Mouse (Mus musculus): ENCODE data around the gene Appl2. TPM values are rescaled to one million over a fixed set of nuclear protein-coding genes. Genes with fewer than 3 reads are reported as not detected.

Gene Appl2
- polyA plus RNA-seq, 1 experiment, result 11.6 TPM

DNA sequence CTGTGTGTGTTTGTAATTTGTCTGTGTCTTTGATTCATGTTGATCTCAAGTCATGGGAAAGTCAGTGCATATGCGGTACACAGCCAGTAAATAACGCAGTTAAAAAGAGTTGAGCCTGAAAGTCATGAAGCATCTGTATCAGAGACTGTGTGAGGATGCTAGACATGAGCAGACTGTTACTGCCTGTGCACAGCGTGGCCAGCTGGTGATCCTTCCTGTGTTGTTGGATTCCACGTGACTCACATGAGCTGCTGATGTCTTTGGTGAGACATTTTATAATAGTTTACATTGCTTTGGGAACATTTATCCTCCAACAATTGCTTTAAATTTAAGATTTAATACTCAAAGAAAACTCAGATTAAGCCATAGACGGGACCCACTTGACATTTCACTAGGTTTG lies 54.0 kb downstream of the Appl2 start:
- no peak for TF ChIP-seq E2F4 (IDR thresholded peaks at IDR 0.05; ENCODE audit: insufficient read depth)
- no peak for TF ChIP-seq REST (IDR thresholded peaks at IDR 0.05; ENCODE audit: insufficient read depth, insufficient read length)
- TF ChIP-seq TCF12 (IDR thresholded peaks at IDR 0.05; ENCODE audit: insufficient read depth, poor library complexity, severe bottlenecking), result no peak
- TF ChIP-seq SRF (IDR thresholded peaks at IDR 0.05; ENCODE audit: control insufficient read depth, insufficient read length, low read depth), result no peak
- TF ChIP-seq POLR2A (IDR thresholded peaks at IDR 0.05; ENCODE audit: insufficient read length, low read depth), result no peak
- no peak for TF ChIP-seq MAX (IDR thresholded peaks at IDR 0.05; ENCODE audit: low read depth)
- no peak for TF ChIP-seq POLR2AphosphoS2 (IDR thresholded peaks at IDR 0.05; ENCODE audit: insufficient read length, low read depth)
- TF ChIP-seq MYOG (IDR thresholded peaks at IDR 0.05; ENCODE audit: control insufficient read depth in 1 of 3, insufficient read depth in 1 of 3, insufficient read length in 2 of 3, low read depth in 2 of 3), result no peak
- TF ChIP-seq TCF3 (IDR thresholded peaks at IDR 0.05; ENCODE audit: insufficient read length, low read depth), result no peak
- Histone ChIP-seq H3K27me3 (ENCODE audit: control insufficient read depth, insufficient read depth, insufficient read length) (no peaks in the 10 kb centered on the region), H3K36me3 (ENCODE audit: control insufficient read depth, insufficient read depth) (peaks cover 84% of the 10 kb centered on the region), H3K79me2 (ENCODE audit: control insufficient read depth, insufficient read depth) (no peaks in the 10 kb centered on the region), H3ac (ENCODE audit: control insufficient read depth, insufficient read length) (no peak overlapping the region), H3K4me2 (ENCODE audit: low read depth) (no peak overlapping the region), H3K4me3 (no peak overlapping the region)

DNA sequence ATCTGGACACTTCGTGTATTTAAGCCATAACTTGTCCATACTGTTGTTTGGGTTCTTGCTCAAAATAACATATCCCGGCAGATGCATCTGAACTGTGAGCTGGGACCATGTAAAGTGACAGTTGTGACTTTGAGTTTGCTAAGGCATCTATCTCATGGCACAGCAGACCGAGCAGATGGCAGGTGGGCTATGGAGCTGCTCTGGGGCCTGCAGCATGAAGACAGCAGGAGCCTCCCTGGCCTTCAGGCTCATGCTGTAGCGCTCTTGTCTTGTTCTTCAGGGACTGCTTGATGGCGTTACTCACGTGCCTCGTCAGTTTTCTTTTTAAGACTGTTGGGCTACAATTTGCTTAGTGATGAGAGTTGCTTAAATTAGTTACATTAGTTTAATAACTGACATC lies 55.9 kb downstream of the Appl2 start:
- Histone ChIP-seq H3K4me3 (no peak overlapping the region), H3K79me2 (ENCODE audit: control insufficient read depth, insufficient read depth) (no peaks in the 10 kb centered on the region), H3ac (ENCODE audit: control insufficient read depth, insufficient read length) (no peak overlapping the region), H3K27me3 (ENCODE audit: control insufficient read depth, insufficient read depth, insufficient read length) (no peaks in the 10 kb centered on the region), H3K4me2 (ENCODE audit: low read depth) (no peak overlapping the region), H3K36me3 (ENCODE audit: control insufficient read depth, insufficient read depth) (peaks cover 87% of the 10 kb centered on the region)
- TF ChIP-seq TCF3 (IDR thresholded peaks at IDR 0.05; ENCODE audit: insufficient read length, low read depth) (no peak), SRF (IDR thresholded peaks at IDR 0.05; ENCODE audit: control insufficient read depth, insufficient read length, low read depth) (no peak), MYOD1 (IDR thresholded peaks at IDR 0.05; ENCODE audit: control insufficient read depth in 1 of 3, insufficient read length in 2 of 3, low read depth in 2 of 3) (no peak), E2F4 (IDR thresholded peaks at IDR 0.05; ENCODE audit: insufficient read depth) (no peak), POLR2A (IDR thresholded peaks at IDR 0.05; ENCODE audit: insufficient read length, low read depth) (no peak)

DNA sequence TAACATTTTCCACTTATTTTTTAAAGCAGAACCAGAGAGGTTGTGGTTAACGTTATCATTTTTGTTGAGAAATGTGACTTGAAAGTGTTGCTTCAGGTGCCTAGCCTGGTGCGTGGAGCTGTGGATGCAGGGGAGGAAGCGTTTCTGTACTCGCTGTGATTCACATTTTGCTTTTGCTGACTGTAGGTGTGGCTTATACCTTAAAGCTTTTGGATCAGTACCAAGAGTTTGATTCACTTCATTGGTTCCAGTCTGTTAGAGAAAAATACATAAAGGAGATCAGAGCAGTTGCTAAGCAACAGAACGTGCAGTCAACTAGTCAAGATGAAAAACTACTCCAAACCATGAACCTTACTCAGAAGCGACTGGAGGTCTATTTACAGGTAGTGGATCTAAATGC lies 57.7 kb downstream of the Appl2 start:
- TF ChIP-seq MYOD1 (IDR thresholded peaks at IDR 0.05; ENCODE audit: control insufficient read depth in 1 of 3, insufficient read length in 2 of 3, low read depth in 2 of 3) (no peak), MAX (IDR thresholded peaks at IDR 0.05; ENCODE audit: low read depth) (no peak)
- no peak overlapping the region for H3K4me2 ChIP-seq (ENCODE audit: low read depth)
- H3K36me3 ChIP-seq (ENCODE audit: control insufficient read depth, insufficient read depth), result peaks cover 84% of the 10 kb centered on the region
- no peak overlapping the region for H3K4me3 ChIP-seq
- H3ac ChIP-seq (ENCODE audit: control insufficient read depth, insufficient read length), result no peak overlapping the region
- no peaks in the 10 kb centered on the region for H3K79me2 ChIP-seq (ENCODE audit: control insufficient read depth, insufficient read depth)
- H3K27me3 ChIP-seq (ENCODE audit: control insufficient read depth, insufficient read depth, insufficient read length), result no peaks in the 10 kb centered on the region

DNA sequence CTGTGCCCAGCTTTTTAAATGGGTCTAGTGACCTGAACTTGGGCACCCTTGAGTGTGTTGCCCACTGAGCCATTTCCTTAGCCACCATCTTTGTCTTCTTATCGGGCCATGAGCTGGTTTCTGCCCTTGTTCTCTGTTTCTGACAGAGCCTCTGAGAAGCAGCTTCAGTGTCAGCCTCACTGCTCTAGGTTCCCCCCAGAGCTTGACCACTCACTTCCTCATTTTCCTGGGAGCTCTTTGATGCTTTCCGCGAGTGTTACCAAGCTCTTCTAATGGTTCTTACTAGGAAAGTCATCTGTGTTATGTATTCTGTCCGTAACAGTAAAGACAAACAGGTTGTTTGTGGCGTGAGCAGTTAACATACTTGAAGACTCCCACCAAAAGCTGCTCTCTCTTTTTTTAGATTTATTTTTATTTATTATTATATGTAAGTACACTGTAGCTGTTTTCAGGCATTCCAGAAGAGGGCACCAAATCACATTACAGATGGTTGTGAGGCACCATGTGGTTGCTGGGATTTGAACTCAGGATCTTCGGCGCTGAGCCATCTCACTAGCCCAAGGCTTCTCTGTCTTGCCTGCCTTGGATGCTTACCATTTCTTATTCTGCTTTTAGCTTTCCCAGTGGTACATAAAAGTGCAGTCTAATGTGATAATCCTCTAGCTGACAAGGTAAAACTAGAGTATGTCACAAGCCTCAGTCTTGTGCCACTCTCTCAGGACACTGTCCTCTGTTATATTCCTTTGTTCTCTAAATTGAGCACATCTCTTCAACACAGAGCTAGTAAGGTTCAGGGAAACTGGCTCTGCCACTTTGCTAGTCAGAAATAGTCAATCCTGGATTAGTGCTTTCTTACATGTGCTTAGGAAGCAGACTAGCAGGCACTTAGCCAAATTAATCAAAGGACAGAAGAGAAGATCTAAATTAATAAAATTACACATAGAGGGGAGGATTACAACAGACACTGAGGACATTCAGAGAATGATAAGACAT lies 82.8 kb downstream of the Appl2 start:
- no peak overlapping the region for H3K4me2 ChIP-seq (ENCODE audit: low read depth)
- peaks cover 70% of the 10 kb centered on the region for H3K36me3 ChIP-seq (ENCODE audit: control insufficient read depth, insufficient read depth)
- H3K4me3 ChIP-seq, result no peak overlapping the region
- H3ac ChIP-seq (ENCODE audit: control insufficient read depth, insufficient read length), result no peak overlapping the region
- H3K79me2 ChIP-seq (ENCODE audit: control insufficient read depth, insufficient read depth), result no peaks in the 10 kb centered on the region
- TF ChIP-seq TCF3 (IDR thresholded peaks at IDR 0.05; ENCODE audit: insufficient read length, low read depth) (no peak), MYOG (IDR thresholded peaks at IDR 0.05; ENCODE audit: control insufficient read depth in 1 of 3, insufficient read depth in 1 of 3, insufficient read length in 2 of 3, low read depth in 2 of 3) (no peak), MYOD1 (IDR thresholded peaks at IDR 0.05; ENCODE audit: control insufficient read depth in 1 of 3, insufficient read length in 2 of 3, low read depth in 2 of 3) (no peak), TCF12 (IDR thresholded peaks at IDR 0.05; ENCODE audit: insufficient read depth, poor library complexity, severe bottlenecking) (no peak), MAX (IDR thresholded peaks at IDR 0.05; ENCODE audit: low read depth) (no peak), E2F4 (IDR thresholded peaks at IDR 0.05; ENCODE audit: insufficient read depth) (no peak), USF1 (IDR thresholded peaks at IDR 0.05; ENCODE audit: low read depth) (no peak), POLR2A (IDR thresholded peaks at IDR 0.05; ENCODE audit: insufficient read length, low read depth) (no peak), REST (IDR thresholded peaks at IDR 0.05; ENCODE audit: insufficient read depth, insufficient read length) (no peak), CEBPB (IDR thresholded peaks at IDR 0.05; ENCODE audit: insufficient read depth, poor library complexity, severe bottlenecking) (no peak), SRF (IDR thresholded peaks at IDR 0.05; ENCODE audit: control insufficient read depth, insufficient read length, low read depth) (no peak)
- no peaks in the 10 kb centered on the region for H3K27me3 ChIP-seq (ENCODE audit: control insufficient read depth, insufficient read depth, insufficient read length)

DNA sequence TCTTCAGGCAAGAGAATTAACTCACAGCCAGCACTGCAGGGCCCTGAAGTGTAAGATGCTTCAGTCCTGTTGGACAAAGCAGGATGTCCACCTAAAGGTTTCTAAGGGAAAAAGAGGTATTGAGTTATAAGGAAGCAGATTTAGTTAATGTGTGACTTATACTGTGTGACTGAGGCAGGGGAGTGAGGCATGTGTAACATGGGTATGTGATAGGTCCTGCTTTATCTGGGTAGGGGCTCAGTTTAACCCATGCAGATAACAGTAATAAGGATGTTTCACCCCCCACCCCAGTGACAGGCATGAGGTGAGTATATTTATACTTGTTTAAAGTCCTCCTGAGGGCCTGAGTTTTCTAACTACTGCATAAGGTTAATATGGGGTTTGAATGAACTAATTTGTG lies 85.5 kb downstream of the Appl2 start:
- H3K4me2 ChIP-seq (ENCODE audit: low read depth), result no peak overlapping the region
- no peak overlapping the region for H3ac ChIP-seq (ENCODE audit: control insufficient read depth, insufficient read length)
- no peaks in the 10 kb centered on the region for H3K27me3 ChIP-seq (ENCODE audit: control insufficient read depth, insufficient read depth, insufficient read length)
- H3K4me3 ChIP-seq, result no peak overlapping the region
- H3K79me2 ChIP-seq (ENCODE audit: control insufficient read depth, insufficient read depth), result no peaks in the 10 kb centered on the region
- TF ChIP-seq REST (IDR thresholded peaks at IDR 0.05; ENCODE audit: insufficient read depth, insufficient read length) (no peak), MAX (IDR thresholded peaks at IDR 0.05; ENCODE audit: low read depth) (no peak), MYOD1 (IDR thresholded peaks at IDR 0.05; ENCODE audit: control insufficient read depth in 1 of 3, insufficient read length in 2 of 3, low read depth in 2 of 3) (no peak), E2F4 (IDR thresholded peaks at IDR 0.05; ENCODE audit: insufficient read depth) (no peak), SRF (IDR thresholded peaks at IDR 0.05; ENCODE audit: control insufficient read depth, insufficient read length, low read depth) (no peak), POLR2AphosphoS2 (IDR thresholded peaks at IDR 0.05; ENCODE audit: insufficient read length, low read depth) (no peak), CEBPB (IDR thresholded peaks at IDR 0.05; ENCODE audit: insufficient read depth, poor library complexity, severe bottlenecking) (no peak), MYOG (IDR thresholded peaks at IDR 0.05; ENCODE audit: control insufficient read depth in 1 of 3, insufficient read depth in 1 of 3, insufficient read length in 2 of 3, low read depth in 2 of 3) (no peak), TCF12 (IDR thresholded peaks at IDR 0.05; ENCODE audit: insufficient read depth, poor library complexity, severe bottlenecking) (no peak), TCF3 (IDR thresholded peaks at IDR 0.05; ENCODE audit: insufficient read length, low read depth) (no peak), USF1 (IDR thresholded peaks at IDR 0.05; ENCODE audit: low read depth) (no peak), POLR2A (IDR thresholded peaks at IDR 0.05; ENCODE audit: insufficient read length, low read depth) (no peak)
- peaks cover 65% of the 10 kb centered on the region for H3K36me3 ChIP-seq (ENCODE audit: control insufficient read depth, insufficient read depth)
